Mouse (Mus musculus) lung, postnatal 0 days (tissue): ENCODE data around the gene Shisa9.

Experiments used
- CTCF ChIP-seq: IDR thresholded peaks from 2 replicates; pipeline ENCODE4 v1.5.1; 2016; ENCODE audit warnings: antibody characterized with exemption, mild to moderate bottlenecking
- EP300 ChIP-seq: IDR thresholded peaks from 2 replicates; pipeline ENCODE4 v1.6.1; 2016; ENCODE audit warnings: antibody characterized with exemption, mild to moderate bottlenecking, control low read depth

- TF ChIP-seq EP300 (no peak), CTCF (no peak)
Measured at GRCm38 (mm10) chr16:12076270-12076669, 92.4 kb downstream of the Shisa9 start.
